Mouse (Mus musculus) right cerebral cortex, postnatal 10 days (tissue): ENCODE results near the gene Chaf1a.

Experiments used
- DNase-seq, 2 experiments: peaks; one replicate each; pipeline ENCODE4 v3.0.0; 2021; ENCODE audit warnings: low spot score in 2 of 2

The Chaf1a gene

GRCm38 (mm10) chr17:56040030-56040856, at the start of gene Chaf1a:
Gene Chaf1a, plus strand, starts transcription at chr17:56040439.
- DNase-seq, result peak; percentile 99

GRCm38 (mm10) chr17:55996007-55996406, 44.2 kb upstream of the Chaf1a start:
- DNase-seq, result no peak

- DNase-seq, result no peak
These were observed 40.3 kb upstream of the Chaf1a start for GRCm38 (mm10) chr17:55999794-56000499.

GRCm38 (mm10) chr17:56003000-56003399, 37.2 kb upstream of the Chaf1a start:
- no peak for DNase-seq

GRCm38 (mm10) chr17:56005415-56006061, 34.7 kb upstream of the Chaf1a start, which contains the start of the genes Stap2 and Mpnd:
Gene Stap2, minus strand, starts transcription at chr17:56005584.
Gene Mpnd, plus strand, starts transcription at chr17:56005711.
- DNase-seq, result no peak

- DNase-seq, result no peak
These were observed 33.3 kb upstream of the Chaf1a start for GRCm38 (mm10) chr17:56006956-56007355.

- no peak for DNase-seq
These were observed 32.5 kb upstream of the Chaf1a start for GRCm38 (mm10) chr17:56007444-56008355.

- peak; percentile 98 to 99 for DNase-seq
These were observed 31.7 kb upstream of the Chaf1a start for GRCm38 (mm10) chr17:56008356-56009087.

GRCm38 (mm10) chr17:56009088-56009961, 30.9 kb upstream of the Chaf1a start:
- peak; percentile 96 for DNase-seq

- DNase-seq, result no peak
These were observed 30.3 kb upstream of the Chaf1a start for GRCm38 (mm10) chr17:56009962-56010240.

GRCm38 (mm10) chr17:56010255-56010654, 30.0 kb upstream of the Chaf1a start:
- DNase-seq, result no peak

- DNase-seq, result peak in 1 of 2 experiments; percentile 76
These were observed 29.6 kb upstream of the Chaf1a start for GRCm38 (mm10) chr17:56010681-56011080.

- no peak for DNase-seq
These were observed 28.8 kb upstream of the Chaf1a start for GRCm38 (mm10) chr17:56011441-56011840.

- no peak for DNase-seq
These were observed 24.9 kb upstream of the Chaf1a start for GRCm38 (mm10) chr17:56015293-56015692.

- DNase-seq, result no peak
These were observed 23.9 kb upstream of the Chaf1a start for GRCm38 (mm10) chr17:56016382-56016781.

- DNase-seq, result peak in 1 of 2 experiments; percentile 51
These were observed 23.1 kb upstream of the Chaf1a start for GRCm38 (mm10) chr17:56016793-56017785.

- peak in 1 of 2 experiments; percentile 36 for DNase-seq
These were observed 22.4 kb upstream of the Chaf1a start for GRCm38 (mm10) chr17:56017848-56018247.

- peak in 1 of 2 experiments; percentile 76 for DNase-seq
These were observed 21.7 kb upstream of the Chaf1a start for GRCm38 (mm10) chr17:56018347-56019131.
